Mouse (Mus musculus): ENCODE data around the gene Ttc12. TPM values are rescaled to one million over a fixed set of nuclear protein-coding genes. Genes with fewer than 3 reads are reported as not detected.

Ttc12 gene
- total RNA-seq, 2 experiments from 2014 or later: 1.1 to 1.2 TPM

DNA sequence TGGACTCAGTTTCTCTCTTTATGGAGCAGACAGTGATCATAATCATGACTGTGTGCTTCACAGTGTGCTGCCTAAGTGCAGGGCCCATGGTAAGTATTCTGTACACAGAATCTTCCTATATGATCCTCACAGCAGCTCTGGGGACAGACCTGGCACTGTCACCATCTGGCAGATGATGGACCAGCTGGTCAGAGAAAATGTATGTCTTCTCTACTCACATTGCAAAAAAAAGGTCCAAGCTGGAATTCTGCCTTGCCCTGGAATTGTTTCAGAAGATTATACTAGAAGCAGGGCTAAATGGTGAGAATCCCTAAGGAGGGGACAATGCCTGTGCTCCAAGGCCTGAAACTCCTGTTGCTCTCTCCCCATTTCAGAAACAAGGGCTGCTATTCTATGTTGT, 90.0 kb downstream of the Ttc12 start:
- DNase-seq (ENCODE audit: low spot score in 2 of 2): no peak

DNA sequence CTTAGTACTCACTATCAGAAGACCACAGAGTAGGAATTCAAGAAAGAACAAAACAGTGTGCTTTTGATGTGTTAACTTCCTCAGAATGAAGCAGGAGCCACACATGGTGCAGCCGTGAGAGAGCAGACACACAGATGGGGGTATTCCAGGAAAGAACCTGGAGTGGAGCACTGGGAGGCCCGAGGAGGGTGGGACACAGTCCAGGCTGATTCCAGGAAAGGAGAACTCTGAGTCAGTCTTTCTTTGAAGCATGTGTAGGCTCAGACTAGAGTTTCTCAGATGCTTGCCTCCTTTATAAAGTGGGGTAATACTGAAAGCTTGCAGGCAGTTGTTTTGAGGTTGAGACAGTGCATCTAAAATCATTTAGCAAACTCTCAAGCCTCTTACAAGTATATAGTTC, 93.8 kb downstream of the Ttc12 start:
- no peak for DNase-seq (ENCODE audit: low spot score in 2 of 2)

Other genes starting within 250 kb of the Ttc12 start
- gene Gm4894, start 235.7 kb downstream of the Ttc12 start, total RNA-seq (2021): not detected
- not detected for gene Drd2, start 145.6 kb downstream of the Ttc12 start, total RNA-seq (2021)
- not detected for gene Ankk1, start 59.2 kb downstream of the Ttc12 start, total RNA-seq (2021)

All from gastrocnemius, postnatal 4 days (tissue).